Mouse (Mus musculus): ENCODE data around the gene Rab28. TPM values are rescaled to one million over a fixed set of nuclear protein-coding genes. Genes with fewer than 3 reads are reported as not detected.

Rab28 gene
- total RNA-seq, 2 experiments from 2014 or later, result 82.1 to 83.5 TPM

- DNase-seq (ENCODE audit: low spot score in 2 of 2), result no peak
- intact Hi-C loops (cut with DNase I), result no loop called here
Measured at GRCm38 (mm10) chr5:41666012-41666411, 41.9 kb downstream of the Rab28 start.

- intact Hi-C loops (cut with DNase I), result no loop called here
- no peak for DNase-seq (ENCODE audit: low spot score in 2 of 2)
Measured at GRCm38 (mm10) chr5:41636793-41637192, 71.2 kb downstream of the Rab28 start.

GRCm38 (mm10) chr5:41627224-41628144 is 80.5 kb downstream of the Rab28 start:
- DNase-seq (ENCODE audit: low spot score in 2 of 2), result peak in 1 of 2 experiments; percentile 28
- intact Hi-C loops (cut with DNase I), result no loop called here

- intact Hi-C loops (cut with DNase I), result no loop called here
- DNase-seq (ENCODE audit: low spot score in 2 of 2), result no peak
Measured at GRCm38 (mm10) chr5:41625544-41625943, 82.4 kb downstream of the Rab28 start.

- intact Hi-C loops (cut with DNase I), result no loop called here
- no peak for DNase-seq (ENCODE audit: low spot score in 2 of 2)
Measured at GRCm38 (mm10) chr5:41621748-41622147, 86.2 kb downstream of the Rab28 start.

GRCm38 (mm10) chr5:41618966-41619365 is 89.0 kb downstream of the Rab28 start:
- DNase-seq (ENCODE audit: low spot score in 2 of 2), result peak; percentile 21 to 69
- intact Hi-C loops (cut with DNase I), result no loop called here

- intact Hi-C loops (cut with DNase I), result no loop called here
- DNase-seq (ENCODE audit: low spot score in 2 of 2), result peak in 1 of 2 experiments; percentile 73
Measured at GRCm38 (mm10) chr5:41610447-41611030, 97.4 kb downstream of the Rab28 start.

GRCm38 (mm10) chr5:41596242-41597117 is 111.5 kb downstream of the Rab28 start:
- peak; percentile 39 to 46 for DNase-seq (ENCODE audit: low spot score in 2 of 2)
- intact Hi-C loops (cut with DNase I), result no loop called here

- intact Hi-C loops (cut with DNase I), result no loop called here
- peak; percentile 47 to 79 for DNase-seq (ENCODE audit: low spot score in 2 of 2)
Measured at GRCm38 (mm10) chr5:41595199-41595598, 112.8 kb downstream of the Rab28 start.

- no peak for DNase-seq (ENCODE audit: low spot score in 2 of 2)
- intact Hi-C loops (cut with DNase I), result no loop called here
Measured at GRCm38 (mm10) chr5:41578051-41578450, 129.9 kb downstream of the Rab28 start.

Other genes starting within 250 kb of the Rab28 start
- gene Nkx3-2, start 56.3 kb upstream of the Rab28 start, total RNA-seq (2021), result not detected
- 10 to 100 TPM; 37.5 to 40.0 TPM for gene Bod1l, start 136.2 kb upstream of the Rab28 start, total RNA-seq (2021)

Measured in left cerebral cortex, postnatal 25 days (tissue).